Mouse (Mus musculus) G1E (cell line): Measurements from ENCODE around the gene Gm20532. TPM values are rescaled to one million over a fixed set of nuclear protein-coding genes. Genes with fewer than 3 reads are reported as not detected.

Source experiments
- ATAC-seq: 2 replicates; pipeline ENCODE4 v1.8.0; 2016; ENCODE audit warnings: mild to moderate bottlenecking; ENCODE audit not compliant: insufficient number of reproducible peaks, poor library complexity, low FRiP score, severe bottlenecking; ENCODE audit errors: extremely low read depth
- DNase-seq: peaks from one replicate; pipeline ENCODE4 v3.0.0; 2012; ENCODE audit warnings: low spot score
- H3K27me3 ChIP-seq: 2 replicates; pipeline ENCODE4 v1.6.1; 2012; ENCODE audit warnings: mild to moderate bottlenecking, low read length, inconsistent platforms; ENCODE audit not compliant: insufficient read depth
- H3K36me3 ChIP-seq: replicated peaks from 2 replicates; pipeline ENCODE3; 2012; ENCODE audit warnings: mild to moderate bottlenecking, inconsistent platforms
- H3K4me1 ChIP-seq: 2 replicates; pipeline ENCODE4 v1.6.1; 2012; ENCODE audit warnings: low read depth, low read length, inconsistent platforms, mixed read lengths; ENCODE audit not compliant: insufficient read depth
- H3K4me3 ChIP-seq: 2 replicates; pipeline ENCODE4 v1.5.1; 2012; ENCODE audit warnings: low read depth, mild to moderate bottlenecking, inconsistent platforms, low read length, moderate library complexity, mixed read lengths
- H3K9me3 ChIP-seq: replicated peaks from 2 replicates; pipeline ENCODE4 v1.6.1; 2012; ENCODE audit warnings: inconsistent platforms
- CTCF ChIP-seq: IDR thresholded peaks from 2 replicates; pipeline ENCODE4 v1.5.1; 2012; ENCODE audit warnings: low read depth, low read length, inconsistent platforms, mixed read lengths
- GATA1 ChIP-seq: IDR thresholded peaks from 2 replicates; pipeline ENCODE4 v1.6.1; 2012; ENCODE audit warnings: borderline replicate concordance, low read length, inconsistent platforms, mixed read lengths
- GATA2 ChIP-seq: IDR thresholded peaks from 2 replicates; pipeline ENCODE4 v1.6.1; 2012; ENCODE audit warnings: low read depth, low read length, inconsistent platforms, borderline replicate concordance
- POLR2AphosphoS5 ChIP-seq: IDR thresholded peaks from 2 replicates; pipeline ENCODE4 v1.6.1; 2012; ENCODE audit warnings: low read depth, low read length, inconsistent platforms; ENCODE audit not compliant: insufficient replicate concordance
- TAL1 ChIP-seq: conservative IDR thresholded peaks from 2 replicates; pipeline ENCODE4 v1.6.1; 2012; ENCODE audit warnings: low read depth, low read length, inconsistent platforms, mixed read lengths
- polyA plus RNA-seq: library from polyadenylated mRNA; stranded (reverse); fragments of >175 nt; gene quantifications from 2 replicates; pipeline ENCODE4 v1.2.3, GENCODE M21; 2012
- total RNA-seq, 2 experiments: library from RNA; stranded (forward) in 1 of 2; stranded (reverse) in 1 of 2; fragments of 200-1000 nt in 1 of 2; fragments of >200 nt in 1 of 2; fragmentation: Nextera tagmentation in 1 of 2; gene quantifications; 2 replicates each; pipeline ENCODE4 v1.2.3; 2014 to 2017

Gm20532 gene
- total and polyA plus RNA-seq, 3 experiments = not detected

- DNase-seq (no peak), ATAC-seq (no peak)
- H3K27me3 ChIP-seq = peaks cover 87% of the 10 kb centered on the region
- no peaks in the 10 kb centered on the region for H3K9me3 ChIP-seq
- no peak overlapping the region for H3K4me3 ChIP-seq
- H3K36me3 ChIP-seq = no peaks in the 10 kb centered on the region
- TF ChIP-seq CTCF (no peak), POLR2AphosphoS5 (no peak), GATA2 (no peak), GATA1 (no peak), TAL1 (no peak)
- peaks cover 9% of the 10 kb centered on the region; the same call in 1 of the 2 replicates for H3K4me1 ChIP-seq
Measured at GRCm38 (mm10) chr2:26608781-26609180, 22.3 kb downstream of the Gm20532 start.

GRCm38 (mm10) chr2:26609261-26609661 lies 22.8 kb downstream of the Gm20532 start:
- Histone ChIP-seq H3K27me3 (peaks cover 87% of the 10 kb centered on the region), H3K4me3 (no peak overlapping the region), H3K9me3 (no peaks in the 10 kb centered on the region), H3K4me1 (peaks cover 4% of the 10 kb centered on the region; the same call in 1 of the 2 replicates), H3K36me3 (no peaks in the 10 kb centered on the region)
- no peak for DNase-seq
- TF ChIP-seq GATA1 (no peak), POLR2AphosphoS5 (no peak), CTCF (no peak), GATA2 (no peak), TAL1 (no peak)
- no peak for ATAC-seq

GRCm38 (mm10) chr2:26610526-26610925 lies 24.1 kb downstream of the Gm20532 start:
- Histone ChIP-seq H3K36me3 (no peaks in the 10 kb centered on the region), H3K4me3 (no peak overlapping the region), H3K27me3 (peaks cover 81% of the 10 kb centered on the region), H3K4me1 (no peaks in the 10 kb centered on the region), H3K9me3 (no peaks in the 10 kb centered on the region)
- ATAC-seq (no peak), DNase-seq (no peak)
- TF ChIP-seq CTCF (no peak), POLR2AphosphoS5 (no peak), GATA1 (no peak), TAL1 (no peak), GATA2 (no peak)

GRCm38 (mm10) chr2:26611054-26611453 lies 24.6 kb downstream of the Gm20532 start:
- ATAC-seq (no peak), DNase-seq (no peak)
- Histone ChIP-seq H3K27me3 (peaks cover 80% of the 10 kb centered on the region), H3K4me1 (no peaks in the 10 kb centered on the region), H3K4me3 (no peak overlapping the region), H3K36me3 (no peaks in the 10 kb centered on the region), H3K9me3 (no peaks in the 10 kb centered on the region)
- TF ChIP-seq TAL1 (no peak), GATA1 (no peak), POLR2AphosphoS5 (no peak), CTCF (no peak), GATA2 (no peak)

- TF ChIP-seq GATA2 (no peak), GATA1 (no peak), CTCF (no peak), POLR2AphosphoS5 (no peak), TAL1 (no peak)
- Histone ChIP-seq H3K36me3 (no peaks in the 10 kb centered on the region), H3K9me3 (no peaks in the 10 kb centered on the region), H3K4me1 (no peaks in the 10 kb centered on the region), H3K27me3 (peaks cover 75% of the 10 kb centered on the region), H3K4me3 (no peak overlapping the region)
- ATAC-seq (no peak), DNase-seq (no peak)
Measured at GRCm38 (mm10) chr2:26611896-26612295, 25.5 kb downstream of the Gm20532 start.

- DNase-seq (no peak), ATAC-seq (no peak)
- Histone ChIP-seq H3K36me3 (no peaks in the 10 kb centered on the region), H3K27me3 (peaks cover 69% of the 10 kb centered on the region), H3K9me3 (no peaks in the 10 kb centered on the region), H3K4me3 (no peak overlapping the region), H3K4me1 (no peaks in the 10 kb centered on the region)
- TF ChIP-seq GATA1 (no peak), CTCF (no peak), GATA2 (no peak), TAL1 (no peak), POLR2AphosphoS5 (no peak)
Measured at GRCm38 (mm10) chr2:26614903-26615302, 28.5 kb downstream of the Gm20532 start.
